Mouse (Mus musculus): ENCODE results near the gene Gm27179. TPM values are rescaled to one million over a fixed set of nuclear protein-coding genes. Genes with fewer than 3 reads are reported as not detected.
"Not testable (repeated sequence)": the region's sequence is repeated elsewhere in the genome, so short reads cannot be mapped to it uniquely, and the experiment has no call there.

The Gm27179 gene
- total RNA-seq (2021), result not detected
- long read RNA-seq, experiment 1, result 0 reads
- long read RNA-seq, experiment 2, result 0 reads

DNA sequence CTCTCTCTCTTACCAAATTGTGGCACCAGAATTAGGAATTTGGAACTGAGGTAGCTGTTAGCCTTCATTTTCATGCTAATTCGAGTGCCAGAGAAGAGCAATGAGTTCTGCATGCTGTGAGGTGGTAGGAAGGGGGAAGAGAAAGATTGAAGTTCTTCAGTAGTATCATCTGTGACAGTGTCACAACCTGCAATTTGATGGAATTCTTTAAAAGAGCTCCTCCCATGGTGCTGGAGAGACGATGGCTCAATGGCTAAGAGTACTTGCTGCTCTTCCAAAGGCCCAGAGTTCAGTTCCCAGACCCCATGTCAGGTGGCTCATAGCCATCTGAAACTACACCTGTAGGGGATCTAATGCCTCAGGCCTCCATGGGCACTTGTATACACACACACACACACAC lies at the start of gene Gm27179:
Gene Gm27179 (minus strand): TSS at position 101 of the 400 bp plus-strand sequence.
- not testable (repeated sequence) for DNase-seq

DNA sequence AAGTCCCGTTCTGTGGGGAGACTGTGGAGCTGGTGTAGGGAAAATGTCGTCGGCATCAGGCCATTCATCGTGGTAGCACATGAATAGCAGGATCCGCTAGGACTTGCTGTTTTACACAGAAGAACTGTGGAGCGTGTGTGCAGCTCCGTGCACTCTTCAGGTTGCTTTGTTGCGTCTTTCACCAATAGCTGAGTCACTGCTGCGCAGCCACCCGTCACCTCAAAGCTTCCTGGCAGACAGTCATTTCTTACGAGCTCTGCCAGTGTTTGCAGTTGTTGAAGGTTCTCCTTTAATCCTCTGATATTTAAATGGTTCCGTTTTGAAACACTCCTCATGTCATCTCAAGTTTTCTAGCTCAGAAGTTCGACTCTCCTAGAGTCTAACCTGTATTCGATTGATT lies 45.2 kb upstream of the Gm27179 start:
- not testable (repeated sequence) for DNase-seq

DNA sequence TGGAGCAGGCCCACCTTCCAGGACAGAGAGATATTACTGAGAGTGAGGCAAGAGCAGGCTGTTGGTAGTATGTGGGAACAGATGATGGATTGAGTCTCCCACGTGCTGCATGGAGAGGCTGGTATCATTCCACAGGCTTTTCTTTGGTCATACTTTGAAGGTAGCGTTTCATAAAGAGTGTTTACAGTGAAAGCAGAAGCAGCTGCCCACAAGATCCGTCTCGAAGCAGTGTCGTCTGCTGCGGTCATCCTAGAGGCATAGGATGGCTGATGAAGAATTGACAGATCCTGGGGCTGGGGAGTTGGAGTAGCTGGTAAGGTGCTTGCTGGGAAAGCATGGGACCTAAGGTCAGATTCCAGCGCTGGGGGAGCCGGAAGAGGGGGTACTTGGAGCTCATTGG lies 44.5 kb upstream of the Gm27179 start:
- not testable (repeated sequence) for DNase-seq

DNA sequence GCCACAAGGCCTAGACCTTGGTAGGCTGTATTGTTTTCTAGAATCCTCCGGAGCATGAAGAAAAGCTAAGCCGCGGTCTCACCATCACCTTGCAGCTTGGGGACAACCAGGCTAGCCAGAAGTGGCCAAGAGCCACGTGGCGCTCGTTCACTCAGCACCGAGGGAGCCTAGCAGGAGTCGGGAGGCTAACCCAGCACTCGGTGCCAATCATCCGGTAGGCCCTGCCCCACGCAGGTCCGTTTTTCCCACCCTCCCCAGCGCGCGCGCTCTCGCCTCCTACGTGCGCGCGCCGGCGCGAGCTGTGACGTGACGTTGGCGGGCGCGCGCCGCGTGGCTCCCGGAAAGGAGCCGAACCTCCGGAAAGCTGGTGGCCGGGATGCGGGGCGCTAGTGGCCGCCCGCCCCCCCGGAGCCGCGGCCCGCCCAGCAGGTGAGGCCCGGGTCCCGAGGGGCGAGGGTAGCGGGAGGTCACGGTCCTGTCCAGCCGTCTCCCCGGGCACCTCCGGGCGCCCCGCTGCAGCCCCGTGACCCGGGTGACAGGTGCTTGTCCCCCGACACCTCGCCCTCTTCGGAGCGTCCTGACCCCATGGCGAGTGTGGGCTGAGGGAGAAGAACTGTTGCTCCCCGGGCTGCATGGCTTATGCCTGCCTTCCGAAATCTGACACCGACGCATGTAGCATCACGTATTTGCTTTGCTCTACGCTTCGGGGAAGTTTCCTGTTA lies 42.9 kb upstream of the Gm27179 start, which contains the start of gene Entpd4b:
Gene Entpd4b (plus strand): TSS at position 315 of the 722 bp plus-strand sequence.
- not testable (repeated sequence) for DNase-seq

DNA sequence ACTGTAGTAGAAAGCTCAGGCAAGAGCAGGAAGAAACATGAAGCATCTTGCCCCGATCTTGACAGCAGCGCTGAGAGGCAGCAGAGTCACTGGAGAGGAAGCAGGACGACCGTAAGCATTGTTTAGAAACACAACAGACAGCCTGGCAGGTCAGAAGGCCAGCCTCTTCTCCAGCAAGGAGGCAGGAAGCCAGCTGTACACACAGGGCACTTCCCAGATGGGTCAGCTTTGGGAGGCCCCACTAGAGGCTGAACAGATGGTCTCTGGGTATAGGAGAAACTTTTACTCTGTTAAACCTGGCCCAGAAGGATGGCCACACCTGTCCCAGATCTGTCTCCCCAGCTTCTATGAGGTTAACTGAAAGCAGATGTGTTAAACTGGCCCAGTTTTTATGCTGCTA lies 35.0 kb upstream of the Gm27179 start:
- DNase-seq, result not testable (repeated sequence)

DNA sequence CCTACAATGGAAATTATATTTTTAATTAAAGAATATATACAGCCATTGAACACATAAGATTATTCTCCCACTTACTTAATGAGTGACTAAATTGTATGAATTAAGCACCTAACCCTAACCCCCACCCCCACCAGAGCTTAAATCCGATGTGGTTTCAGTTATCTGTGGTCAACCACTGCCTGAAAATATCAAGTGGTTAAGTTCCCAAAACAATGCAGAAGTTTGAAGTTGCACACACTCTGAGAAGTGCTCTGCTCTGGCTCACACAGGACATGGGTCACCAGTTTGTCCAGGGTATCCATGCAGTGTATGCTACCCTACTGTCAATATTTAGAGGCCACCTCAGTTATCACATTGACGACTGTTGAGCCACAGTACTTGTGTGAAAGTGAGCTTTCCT lies 32.7 kb upstream of the Gm27179 start:
- not testable (repeated sequence) for DNase-seq

DNA sequence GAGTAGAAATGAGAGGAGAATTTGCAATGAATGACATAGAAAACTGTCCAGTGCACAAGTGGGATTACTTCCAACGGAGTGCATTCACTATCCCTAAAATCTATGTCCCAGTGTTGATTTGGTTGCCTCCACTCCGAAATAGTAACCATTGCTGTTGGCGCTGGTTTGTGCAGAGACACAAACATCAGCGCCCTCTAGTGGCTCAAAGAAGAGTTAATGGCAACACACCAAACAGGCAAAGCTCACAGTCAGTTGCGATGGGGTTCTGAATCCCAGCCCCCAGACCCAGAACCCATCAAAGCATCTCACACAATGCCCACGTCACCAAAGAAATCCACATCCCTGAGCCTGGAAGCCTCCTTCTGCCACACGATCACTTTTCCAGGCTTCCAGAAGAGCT lies 31.7 kb upstream of the Gm27179 start:
- not testable (repeated sequence) for DNase-seq

DNA sequence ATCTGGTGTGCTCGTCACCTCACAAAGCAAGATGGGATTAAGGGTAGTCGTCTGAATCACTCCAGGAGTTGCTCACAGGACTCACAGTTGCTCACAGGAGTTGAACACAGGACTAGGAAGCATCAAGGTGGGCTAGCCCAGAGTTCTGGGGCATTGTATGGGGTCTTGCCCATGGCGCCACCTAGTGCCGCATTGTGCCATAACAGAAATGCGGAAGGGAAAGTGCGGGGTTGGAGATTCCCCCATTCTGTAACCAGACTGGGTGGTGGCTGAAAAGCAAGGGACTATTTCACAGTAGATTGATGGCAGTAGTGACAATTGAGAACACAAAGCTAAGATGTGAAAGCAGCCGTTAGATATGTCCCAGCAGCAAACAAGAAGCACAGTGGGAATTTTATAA lies 30.3 kb upstream of the Gm27179 start:
- not testable (repeated sequence) for DNase-seq

DNA sequence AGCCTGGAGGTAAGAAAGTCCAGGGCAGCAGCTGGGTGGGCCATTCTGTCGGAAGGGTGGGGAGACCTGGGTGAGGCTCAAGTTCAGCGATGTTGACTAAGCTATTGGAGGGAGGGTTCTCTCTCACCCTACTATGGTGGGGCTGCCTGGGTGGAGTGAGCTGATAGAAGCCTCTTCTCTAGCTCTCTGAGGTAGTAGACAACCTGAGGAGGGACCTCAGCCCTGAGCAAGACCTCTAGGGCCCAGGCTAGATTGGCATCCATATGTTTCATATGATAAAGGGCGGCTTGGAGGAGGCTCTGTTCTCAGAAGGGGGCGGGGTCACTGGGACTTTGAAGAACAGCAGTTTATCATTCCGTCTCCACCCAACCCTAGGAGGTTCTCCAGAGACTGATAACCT lies 27.8 kb upstream of the Gm27179 start:
- not testable (repeated sequence) for DNase-seq

DNA sequence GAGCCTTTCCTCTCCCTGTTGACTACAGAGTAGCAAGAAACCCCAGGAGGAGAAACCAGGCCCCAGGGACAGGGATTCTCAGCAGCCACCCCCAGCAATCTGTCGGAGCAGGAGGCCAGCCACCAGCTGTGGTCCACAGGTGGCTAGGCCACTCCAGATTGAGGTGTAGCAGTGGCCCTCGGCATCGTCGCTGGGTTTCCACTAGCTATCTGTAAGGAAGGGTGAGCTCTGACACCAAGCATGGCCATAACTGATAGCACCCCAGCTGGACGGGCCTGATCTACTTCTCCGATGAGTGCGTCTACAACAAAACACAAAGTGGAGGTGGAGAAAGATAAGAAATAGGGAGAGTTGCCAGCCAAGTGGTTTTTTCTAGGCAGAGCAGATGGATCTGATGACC lies 24.2 kb upstream of the Gm27179 start:
- not testable (repeated sequence) for DNase-seq

DNA sequence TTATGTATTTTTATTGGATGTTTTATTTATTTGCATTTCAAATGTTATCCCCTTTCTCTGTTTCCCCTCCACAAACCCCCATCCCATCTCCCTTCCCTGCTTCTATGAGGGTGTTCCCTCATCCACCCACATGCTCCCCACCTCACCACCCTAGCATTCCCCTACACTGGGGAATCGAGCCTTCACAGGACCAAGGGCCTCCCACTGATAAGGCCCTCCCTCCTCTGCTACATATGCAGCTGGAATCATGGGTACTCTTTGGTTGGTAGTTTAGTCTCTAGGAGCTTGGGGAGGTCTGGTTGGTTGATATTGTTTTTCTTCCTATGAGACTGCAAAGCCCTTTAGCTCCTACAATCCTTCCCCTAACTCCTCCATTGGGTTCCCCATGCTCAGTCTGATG lies 13.9 kb upstream of the Gm27179 start:
- not testable (repeated sequence) for DNase-seq

DNA sequence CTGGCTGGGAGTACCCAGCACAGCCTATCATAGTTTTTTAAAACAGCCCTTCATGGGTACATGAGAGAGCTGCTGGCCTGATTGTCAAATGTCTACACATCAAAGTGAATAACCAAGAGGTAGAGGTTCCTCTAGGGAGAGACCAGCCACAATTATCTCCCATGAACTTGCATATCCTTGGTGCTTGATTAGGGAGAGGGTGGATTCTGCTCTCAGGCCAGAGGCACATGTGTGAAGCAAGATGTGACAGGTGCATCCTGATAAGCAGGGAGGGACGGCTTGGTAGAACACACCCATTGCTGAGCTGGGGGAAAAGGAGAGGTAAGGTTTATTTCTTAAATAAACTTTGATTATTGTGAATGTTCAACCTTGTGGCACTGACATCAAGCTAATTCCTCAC lies 10.7 kb upstream of the Gm27179 start:
- DNase-seq, result not testable (repeated sequence)

DNA sequence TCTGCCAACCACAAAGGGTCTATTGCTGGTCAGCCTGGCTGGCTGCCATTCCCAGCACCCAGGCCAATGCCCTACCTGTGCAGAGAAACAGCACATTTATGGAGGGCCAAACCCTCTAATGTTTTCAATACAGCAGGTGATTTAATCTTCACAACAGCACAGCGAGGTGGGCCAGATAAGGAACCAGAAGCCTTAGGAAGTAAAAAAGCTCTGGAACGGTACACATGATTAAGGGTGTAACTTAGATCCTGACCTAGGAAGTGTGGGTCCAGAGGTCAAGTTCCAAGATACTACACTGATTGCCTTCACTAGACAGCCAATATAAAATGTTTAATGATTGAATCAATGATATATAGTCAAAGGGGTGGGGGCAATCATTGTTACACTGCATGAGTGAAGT lies 8.5 kb upstream of the Gm27179 start:
- DNase-seq, result not testable (repeated sequence)

DNA sequence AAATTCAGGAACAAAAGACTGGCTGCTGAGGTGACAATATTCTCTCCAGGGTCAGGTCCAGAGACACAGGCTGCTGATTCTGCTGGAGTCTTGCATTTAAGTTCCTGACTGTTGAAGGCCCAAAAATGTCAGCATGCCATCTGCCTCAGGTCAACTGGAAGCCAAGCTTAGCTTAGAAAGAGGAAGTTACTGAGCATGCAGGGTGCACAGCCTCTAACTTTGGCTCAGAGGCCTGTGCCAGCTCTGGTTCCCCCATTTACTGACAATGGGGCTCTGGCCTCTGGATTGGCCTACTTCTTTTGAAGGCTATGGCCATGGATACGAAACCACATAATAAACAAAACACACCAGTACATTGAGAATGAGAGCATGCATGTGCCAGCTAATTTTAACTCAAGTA lies 5.3 kb downstream of the Gm27179 start:
- DNase-seq, result not testable (repeated sequence)

DNA sequence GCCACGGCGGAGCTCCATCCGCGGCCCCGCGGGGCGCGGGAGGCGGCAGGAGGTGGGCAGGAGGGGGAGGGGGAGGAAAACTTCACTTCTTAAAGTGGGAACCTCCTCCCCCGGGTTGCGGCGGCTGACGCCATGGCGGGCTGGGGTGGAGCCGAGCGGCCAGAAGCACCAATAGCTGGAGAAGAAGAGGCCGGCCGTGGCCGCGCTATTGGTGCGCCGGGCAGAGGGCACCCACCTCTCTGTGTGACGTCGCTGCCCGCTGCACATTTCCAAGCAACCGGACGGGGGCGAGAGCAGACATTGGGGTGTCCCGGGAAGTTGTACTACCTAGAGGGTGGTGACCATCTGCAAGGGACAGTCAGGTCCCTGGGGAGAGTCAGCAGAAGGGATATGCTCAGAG lies 9.2 kb downstream of the Gm27179 start, which contains the start of gene Gm16867:
Gene Gm16867 (minus strand): TSS at position 189 of the 400 bp plus-strand sequence.
- not testable (repeated sequence) for DNase-seq

DNA sequence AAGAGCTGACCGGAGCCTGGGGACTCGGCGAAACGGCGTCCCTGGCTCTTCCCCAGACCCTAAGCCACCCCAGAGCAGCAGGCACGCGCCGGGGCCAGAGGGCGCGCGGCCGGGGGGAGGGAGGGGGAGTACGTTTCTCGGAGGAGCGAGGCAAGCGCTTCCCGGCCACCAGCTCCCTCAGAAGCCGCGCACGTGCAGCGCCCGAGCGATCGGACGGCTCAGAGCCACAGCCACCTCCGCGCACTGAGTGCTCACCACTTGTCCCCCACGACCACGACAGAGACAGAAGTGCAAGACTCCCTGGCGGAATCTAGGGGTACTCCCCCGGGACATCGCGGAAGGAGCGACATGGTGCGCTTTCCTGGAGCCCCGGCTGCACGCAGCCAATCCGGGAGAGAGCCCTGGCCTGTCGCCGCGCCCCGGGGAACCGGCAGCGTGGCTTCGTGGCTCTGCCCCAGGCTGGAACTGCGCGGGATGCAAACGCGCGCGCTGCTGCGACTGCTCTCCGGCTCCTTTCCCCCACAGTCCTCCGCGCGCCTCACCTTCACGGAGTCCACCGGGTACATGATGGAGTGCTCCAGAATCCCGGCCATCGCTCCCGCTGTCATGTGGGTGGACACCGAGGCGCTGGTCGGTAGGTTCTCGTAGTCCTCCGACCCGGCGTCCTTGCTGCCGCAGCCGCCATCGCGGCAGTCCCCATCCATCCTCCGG lies 9.8 kb downstream of the Gm27179 start:
- not testable (repeated sequence) for DNase-seq

DNA sequence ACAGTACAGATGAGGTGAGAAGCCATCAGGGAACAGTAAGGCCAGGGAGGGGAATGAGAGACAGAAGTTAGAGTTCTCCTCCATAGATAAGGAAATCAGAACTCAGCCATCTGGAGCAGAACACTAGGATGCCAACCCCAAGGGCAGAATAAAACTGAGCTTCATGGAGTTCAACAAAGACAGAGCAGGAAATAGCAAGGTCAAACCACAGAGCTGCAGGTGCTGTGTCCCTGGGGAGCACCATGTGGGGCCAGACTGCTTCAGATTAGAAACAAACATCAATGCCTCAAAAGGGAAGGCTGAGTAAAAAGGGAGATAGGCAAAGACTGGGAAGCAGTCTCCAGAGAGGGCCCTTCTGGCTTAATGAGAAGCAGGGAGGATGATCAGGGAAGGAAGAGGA lies 16.1 kb downstream of the Gm27179 start:
- DNase-seq, result not testable (repeated sequence)

DNA sequence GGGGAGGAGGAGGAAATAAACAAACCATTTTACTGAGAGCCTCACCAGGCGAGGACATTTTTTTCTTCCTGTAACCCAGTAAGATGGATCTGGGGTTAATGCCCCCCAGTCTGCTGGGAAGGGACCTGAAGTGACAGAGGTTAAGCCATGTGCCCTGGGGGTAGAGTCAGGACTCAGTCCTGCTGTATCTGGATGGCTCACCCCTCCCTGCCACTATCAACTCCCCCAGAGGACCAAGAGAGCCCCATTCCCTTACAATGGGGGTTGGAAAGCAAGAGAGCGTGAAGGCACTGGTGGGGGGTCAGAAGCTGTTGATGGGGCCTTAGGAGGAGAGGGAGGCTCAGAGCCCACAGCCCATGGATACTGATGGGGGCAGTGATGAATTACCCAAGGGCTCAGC lies 17.4 kb downstream of the Gm27179 start:
- DNase-seq, result not testable (repeated sequence)

DNA sequence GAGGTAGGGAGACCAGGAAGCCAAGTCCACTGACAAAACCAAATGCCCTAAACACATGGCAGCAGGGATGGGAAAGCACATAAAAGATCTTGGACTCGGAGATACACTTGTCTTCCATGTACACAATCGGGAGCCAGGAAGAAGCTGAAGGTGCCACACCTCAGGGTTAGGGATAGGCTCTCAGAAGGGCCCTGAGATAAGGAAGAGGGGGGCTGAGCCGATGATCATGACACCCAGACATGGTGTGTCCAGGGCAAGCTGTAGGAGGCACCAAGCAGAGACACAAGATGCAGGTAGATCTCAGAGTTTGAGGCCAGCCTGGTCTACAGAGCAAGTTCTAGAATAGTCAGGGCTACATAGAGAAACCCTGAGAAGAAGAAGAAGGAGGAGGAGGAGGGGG lies 17.8 kb downstream of the Gm27179 start:
- DNase-seq, result not testable (repeated sequence)

DNA sequence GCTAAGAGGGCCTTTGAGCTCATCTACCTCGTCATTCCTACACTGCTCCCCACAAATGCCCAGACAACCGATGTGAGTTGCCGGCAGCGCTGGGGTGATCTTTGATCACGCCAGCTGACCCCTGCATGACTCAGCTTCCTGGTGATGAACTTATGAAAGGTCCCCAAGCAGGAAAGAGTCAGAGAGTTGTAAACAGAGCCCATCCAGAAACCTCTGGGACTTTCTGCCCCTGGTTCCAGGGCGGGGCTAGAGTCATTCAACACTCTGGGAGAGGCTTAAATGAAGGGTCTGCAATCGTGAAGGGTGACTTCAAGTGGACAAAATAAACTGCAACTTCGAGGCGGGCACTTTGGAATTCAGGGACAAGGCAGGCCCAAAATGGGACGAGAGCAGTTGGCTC lies 24.3 kb downstream of the Gm27179 start:
- DNase-seq, result not testable (repeated sequence)

DNA sequence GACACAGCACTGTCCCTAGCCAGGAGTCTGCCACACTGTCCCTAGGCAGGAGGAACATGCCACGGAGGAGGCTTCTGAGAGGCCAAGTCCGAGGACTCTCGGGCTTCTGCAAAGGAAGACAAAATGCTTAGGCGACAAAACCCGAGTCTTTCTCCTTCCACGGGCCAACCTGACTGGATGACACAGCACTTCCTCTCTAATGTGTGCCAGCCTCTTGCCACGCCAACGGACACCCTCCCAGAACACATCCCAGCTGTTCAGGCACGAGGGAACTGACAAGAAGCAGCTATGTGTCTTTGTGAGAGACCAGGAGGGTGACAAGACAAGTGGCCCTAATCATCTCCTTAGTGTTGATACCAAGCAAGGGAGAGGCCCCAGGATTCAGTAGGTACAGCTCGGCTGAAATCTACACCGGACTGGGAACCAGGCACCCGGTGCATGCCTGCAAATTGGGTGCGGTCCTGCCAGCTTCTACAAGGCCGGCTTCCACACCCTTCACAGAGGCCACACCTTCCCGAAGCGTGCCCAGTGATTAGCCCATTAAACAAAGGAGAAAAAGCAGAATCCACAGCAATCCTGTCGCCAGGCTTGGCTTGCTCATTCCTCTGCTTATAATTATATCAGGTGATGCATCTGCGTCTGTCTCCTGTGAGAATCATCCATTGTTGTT lies 26.7 kb downstream of the Gm27179 start:
- not testable (repeated sequence) for DNase-seq

DNA sequence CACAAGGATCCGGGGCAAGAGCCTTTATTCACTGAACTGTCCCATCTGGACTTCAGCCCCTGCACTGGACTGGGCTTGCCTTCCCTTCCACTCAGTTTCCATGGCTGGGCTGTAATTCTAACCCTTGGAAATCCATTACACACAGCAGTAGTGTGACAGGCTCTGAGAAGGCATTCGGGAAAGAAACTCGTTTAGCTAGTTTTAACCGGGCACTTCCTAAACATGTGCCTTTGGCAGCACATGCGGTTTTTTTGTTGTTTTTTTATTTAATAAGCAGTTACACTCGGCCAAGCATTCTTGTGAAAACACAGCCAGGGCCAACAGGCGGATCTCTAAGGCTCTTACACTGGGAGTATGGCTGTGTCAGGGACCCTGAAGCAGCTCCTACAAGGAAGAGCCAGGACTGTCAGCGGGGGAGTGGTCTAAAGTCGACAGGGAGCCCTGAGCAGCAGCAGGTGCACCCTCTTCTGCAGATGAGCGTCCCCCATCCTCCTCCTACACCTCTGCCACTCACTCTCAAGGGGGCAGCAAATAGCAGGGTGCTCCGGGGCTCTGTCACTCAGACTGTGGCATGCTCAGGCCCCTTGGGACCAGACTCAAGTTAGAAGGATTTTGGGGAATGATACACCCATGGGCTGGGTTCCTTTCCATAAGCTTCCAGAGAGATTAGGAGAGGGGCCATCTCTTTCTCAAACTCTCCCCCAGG lies 38.3 kb downstream of the Gm27179 start:
- DNase-seq, result not testable (repeated sequence)
